Mouse (Mus musculus) megakaryocyte progenitor cell, adult 5-6 weeks (primary cell): ENCODE measurements around the gene Cfap61. TPM values are rescaled to one million over a fixed set of nuclear protein-coding genes. Genes with fewer than 3 reads are reported as not detected.

Source experiments
- ATAC-seq: replicated peaks from 2 replicates; pipeline ENCODE4 v1.8.0; 2016; ENCODE audit warnings: mild to moderate bottlenecking, moderate TSS enrichment, inconsistent platforms; ENCODE audit not compliant: poor library complexity
- total RNA-seq, 2 experiments: library from RNA; stranded (forward) in 1 of 2; stranded (reverse) in 1 of 2; fragments of 157-497, 149-512 nt in 1 of 2; fragments of 200-1000 nt in 1 of 2; gene quantifications; 2 replicates each; pipeline versions ENCODE4 v1.2.3 to v1.2.4; 2015 to 2017

Gene Cfap61
- total RNA-seq, 2 experiments from 2014 or later: 0.04 to 0.10 TPM

DNA sequence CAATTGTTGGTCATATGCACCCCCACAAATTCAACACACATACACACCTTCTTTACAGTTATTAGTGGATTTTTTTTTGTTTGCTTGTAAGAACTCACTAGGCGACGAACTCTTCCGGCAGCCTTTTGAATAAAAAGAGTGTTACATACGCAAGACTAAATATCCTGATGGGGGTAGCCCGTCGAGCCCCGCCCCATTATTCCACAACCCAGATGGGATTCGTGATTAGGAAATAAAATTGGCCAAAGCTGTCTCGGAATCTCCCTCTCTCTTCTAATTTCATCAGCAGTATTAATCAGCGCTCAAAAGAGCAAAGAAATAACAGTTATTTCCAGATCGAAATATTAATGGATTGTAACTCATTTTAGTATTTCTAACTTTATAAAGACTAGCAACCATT is 285.2 kb downstream of the Cfap61 start:
- no peak for ATAC-seq

DNA sequence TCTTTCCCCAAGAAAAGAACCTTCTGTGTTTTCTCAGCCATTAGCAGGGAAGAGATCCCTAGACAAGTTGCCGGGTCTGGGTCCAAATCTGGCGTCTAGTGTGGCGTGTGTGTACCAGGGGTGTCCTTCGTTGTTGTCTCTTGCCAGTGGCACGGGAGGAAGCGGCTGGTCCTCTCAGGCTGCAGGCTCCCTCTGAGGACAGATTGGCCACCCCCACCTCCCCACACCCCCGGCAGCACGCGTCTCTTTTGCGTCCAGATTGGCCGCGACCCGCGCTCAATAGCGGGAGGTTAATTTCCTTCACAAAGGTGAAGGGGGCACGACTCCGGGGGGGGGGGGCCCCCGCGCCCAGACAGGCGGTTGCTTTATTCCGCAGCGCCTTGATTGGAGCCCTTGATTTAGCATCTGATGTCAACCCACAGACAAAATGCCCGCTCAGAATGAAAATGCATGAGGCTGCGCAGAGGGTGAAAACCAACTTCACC is 286.0 kb downstream of the Cfap61 start:
- ATAC-seq: no peak

DNA sequence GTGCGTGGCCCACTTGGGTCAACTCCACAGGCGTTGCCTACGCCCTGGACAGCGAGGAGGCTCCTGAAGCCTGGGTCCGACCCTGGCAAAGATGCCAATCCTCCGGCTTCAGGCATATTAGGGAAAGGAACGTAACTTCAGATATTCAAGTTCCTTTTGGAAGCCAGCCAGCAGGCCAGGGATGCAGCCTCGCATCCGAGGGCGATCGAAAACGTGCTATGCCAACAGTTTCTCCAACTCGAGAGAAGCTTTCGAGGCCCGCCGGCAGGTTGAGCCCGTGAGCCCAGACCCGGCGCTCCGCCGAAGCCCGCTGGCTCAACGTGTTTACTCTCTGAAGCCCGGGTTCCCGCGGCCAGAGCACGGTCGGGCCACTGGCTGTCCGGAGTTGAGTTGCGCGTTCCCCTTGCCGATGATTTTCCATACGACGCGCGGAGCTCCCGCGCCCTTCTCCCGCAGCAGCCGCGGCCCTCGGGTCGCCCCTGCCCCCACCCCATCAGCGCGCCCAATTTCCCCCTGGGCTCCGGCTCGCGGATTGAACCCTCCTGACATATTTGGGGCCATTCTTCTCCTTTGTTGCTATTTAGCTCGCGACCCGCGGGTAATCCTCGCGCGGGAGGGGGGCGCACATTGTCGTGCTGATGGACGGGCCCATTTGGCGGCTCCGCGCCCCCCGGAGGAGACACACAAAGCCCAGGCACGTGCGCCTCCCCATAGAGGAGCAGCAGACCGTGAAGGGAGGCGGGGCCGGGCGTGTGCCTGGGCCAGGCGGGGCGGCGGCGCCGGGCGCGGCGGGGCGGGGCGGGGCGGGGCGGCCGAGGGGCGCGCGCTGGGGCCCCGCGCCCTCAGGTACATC is 286.7 kb downstream of the Cfap61 start, which contains the start of gene Insm1:
TSS of gene Insm1 (plus strand) at position 846 of the 853 bp plus-strand sequence.
- ATAC-seq: peak; percentile 27; the same call in 1 of the 2 replicates

DNA sequence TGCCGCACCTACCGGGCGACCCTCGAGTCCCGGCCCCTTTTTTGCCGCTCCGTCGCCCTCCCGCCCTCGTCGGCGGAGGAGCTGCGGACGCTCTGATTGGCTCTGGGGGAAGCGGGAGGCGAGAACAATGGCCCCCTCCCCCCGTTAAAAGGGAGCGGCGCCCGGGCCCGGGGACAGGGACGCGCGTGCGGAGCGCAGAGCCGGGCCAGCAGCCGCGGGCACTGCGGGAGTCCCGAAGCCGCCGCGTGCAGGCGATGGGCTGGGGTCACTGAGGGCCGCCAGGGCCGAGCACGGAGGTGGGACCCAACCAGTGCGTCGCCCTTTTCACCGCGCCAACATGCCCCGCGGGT is 287.3 kb downstream of the Cfap61 start:
- no peak for ATAC-seq

DNA sequence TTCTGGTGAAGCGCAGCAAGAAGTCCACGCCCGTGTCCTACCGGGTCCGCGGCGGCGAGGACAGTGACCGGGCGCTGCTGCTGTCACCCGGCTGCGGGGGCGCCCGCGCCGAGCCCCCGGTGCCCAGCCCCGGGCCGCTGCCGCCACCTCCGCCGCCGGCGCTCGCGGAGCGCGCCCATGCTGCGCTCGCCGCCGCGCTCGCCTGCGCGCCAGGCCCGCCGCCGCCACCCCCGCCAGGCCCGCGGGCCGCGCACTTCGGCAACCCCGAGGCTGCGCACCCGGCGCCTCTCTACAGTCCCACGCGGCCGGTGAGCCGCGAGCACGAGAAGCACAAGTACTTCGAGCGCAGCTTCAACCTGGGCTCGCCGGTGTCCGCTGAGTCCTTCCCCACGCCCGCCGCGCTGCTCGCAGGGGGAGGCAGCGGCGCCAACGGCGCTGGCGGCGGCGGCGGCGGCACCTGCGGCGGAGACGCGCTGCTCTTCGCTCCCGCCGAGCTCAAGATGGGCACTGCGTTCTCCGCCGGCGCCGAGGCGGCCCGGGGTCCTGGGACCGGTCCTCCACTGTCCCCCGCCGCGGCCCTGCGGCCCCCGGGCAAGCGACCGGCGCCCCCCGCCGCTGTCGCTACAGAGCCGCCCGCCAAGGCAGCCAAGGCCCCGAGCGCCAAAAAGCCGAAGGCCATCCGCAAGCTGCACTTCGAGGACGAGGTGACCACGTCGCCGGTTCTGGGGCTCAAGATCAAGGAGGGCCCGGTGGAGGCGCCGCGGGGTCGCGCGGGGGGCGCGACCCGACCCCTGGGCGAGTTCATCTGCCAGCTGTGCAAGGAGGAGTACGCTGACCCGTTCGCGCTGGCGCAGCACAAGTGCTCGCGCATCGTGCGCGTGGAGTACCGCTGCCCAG is 287.9 kb downstream of the Cfap61 start:
- ATAC-seq: no peak

DNA sequence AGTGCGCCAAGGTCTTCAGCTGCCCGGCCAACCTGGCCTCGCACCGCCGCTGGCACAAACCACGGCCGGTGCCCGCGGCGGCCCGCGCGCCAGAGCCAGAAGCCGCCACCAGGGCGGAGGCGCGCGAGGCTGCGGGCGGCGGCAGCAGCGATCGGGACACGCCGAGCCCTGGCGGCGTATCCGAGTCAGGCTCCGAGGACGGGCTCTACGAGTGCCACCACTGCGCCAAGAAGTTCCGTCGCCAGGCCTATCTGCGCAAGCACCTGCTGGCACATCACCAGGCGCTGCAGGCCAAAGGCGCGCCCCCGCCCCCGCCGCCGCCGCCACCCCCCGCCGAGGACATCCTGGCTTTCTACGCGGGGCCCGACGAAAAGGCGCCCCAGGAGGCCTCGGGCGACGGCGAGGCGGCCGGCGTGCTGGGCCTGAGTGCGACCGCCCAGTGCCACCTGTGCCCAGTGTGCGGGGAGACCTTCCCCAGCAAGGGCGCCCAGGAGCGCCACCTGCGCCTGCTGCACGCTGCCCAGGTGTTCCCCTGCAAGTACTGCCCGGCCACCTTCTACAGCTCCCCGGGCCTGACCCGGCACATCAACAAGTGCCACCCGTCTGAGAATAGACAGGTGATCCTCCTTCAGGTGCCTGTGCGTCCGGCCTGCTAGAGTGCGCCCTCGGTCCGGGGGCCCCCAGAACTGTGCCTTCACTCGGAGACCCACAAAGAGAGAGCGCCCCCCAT is 288.8 kb downstream of the Cfap61 start:
- peak; percentile 42; the same call in 1 of the 2 replicates for ATAC-seq

DNA sequence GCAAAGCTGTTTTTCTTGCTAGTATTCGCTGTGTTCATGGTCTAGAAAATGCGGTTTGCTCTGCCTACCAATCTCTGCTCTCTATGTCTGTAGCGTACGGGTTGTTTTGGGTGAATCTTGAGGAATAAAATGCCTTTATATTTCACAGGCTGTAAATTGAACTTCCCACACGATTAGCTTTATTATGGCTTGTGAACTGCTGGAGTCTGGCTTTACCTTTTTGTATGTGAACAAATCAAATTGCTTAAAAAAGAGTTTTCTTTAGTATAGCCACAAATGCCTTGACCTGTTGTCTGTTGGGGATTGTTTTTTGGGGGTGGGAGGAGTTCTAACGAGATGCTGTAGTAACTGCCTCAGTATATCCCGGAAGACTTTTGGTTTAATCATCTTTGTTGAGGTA is 289.6 kb downstream of the Cfap61 start:
- no peak for ATAC-seq

DNA sequence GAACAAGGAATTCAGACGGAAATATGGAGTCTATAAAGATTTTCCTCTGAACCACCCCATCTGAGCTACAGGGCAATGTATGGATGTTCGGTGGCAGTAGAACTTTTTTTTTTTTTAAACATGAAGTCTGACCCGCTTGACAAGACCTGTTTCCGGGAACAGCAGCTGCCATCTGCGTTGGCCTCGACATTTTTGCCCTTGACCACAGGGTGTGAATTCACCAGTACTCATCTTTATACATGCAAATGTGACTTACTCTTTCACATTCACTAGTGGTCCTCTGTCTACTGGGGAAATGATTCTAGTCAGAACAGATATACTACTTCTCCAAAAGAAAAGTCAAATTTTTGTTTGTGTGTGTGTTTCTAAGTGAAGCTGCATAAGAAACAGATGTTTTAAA is 291.2 kb downstream of the Cfap61 start:
- no peak for ATAC-seq

DNA sequence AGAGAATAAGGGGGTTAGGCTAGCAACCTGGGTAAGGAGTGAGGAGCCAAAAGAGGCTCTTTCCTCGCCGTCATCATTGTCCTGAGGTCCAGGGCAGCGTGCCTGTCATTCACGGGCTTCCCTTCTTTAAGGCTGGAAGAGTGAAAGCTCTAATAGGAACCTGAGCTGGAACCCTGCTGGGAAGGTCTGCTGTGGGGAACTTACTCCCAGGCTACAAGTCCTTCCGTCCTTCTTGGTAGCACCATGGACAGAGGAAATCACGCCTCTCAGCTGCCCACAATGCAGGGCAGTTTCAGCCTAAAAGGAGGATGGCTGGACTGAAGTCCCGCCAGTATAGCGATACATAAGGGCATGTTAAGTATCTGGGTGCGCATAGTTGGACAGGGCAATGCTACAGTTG is 291.9 kb downstream of the Cfap61 start:
- ATAC-seq: peak; percentile 62

DNA sequence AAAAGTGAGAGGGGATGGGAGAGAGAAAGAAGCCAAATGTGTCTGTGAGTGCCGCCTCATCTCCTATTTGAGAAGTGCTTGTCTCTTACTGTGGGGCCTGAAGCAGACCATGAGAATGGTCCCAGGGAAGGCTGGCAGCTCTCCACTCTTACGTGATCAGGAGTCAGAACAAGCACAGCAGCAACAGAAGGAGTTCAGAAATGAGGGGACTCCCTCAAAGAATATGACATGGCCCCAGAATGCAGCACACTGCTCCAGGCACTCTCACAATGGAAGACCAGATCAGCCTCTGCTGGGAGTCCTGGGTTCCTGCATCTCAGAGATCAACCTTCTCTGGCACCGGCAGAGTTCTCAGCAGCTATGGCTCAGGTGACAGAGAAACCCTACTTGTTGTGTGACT is 293.1 kb downstream of the Cfap61 start:
- no peak for ATAC-seq

DNA sequence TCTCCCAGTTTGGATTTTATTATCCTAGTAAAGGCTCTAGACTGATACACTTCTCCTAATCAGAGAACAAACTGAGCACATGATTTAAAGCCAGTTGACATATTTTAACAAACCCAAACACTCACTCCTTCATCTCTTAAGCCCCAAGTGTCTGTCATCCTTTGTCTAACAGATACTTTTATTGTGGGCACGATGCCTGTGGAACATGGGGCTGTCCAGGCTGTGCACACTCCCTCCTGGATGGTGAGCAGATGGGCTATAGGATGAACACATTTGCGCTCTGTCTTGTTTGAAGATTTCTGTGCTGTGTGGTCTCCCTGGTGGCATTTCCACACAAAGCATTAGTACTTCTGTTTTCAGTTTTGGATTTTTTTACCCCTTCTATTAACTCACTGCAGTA is 293.9 kb downstream of the Cfap61 start:
- ATAC-seq: no peak

DNA sequence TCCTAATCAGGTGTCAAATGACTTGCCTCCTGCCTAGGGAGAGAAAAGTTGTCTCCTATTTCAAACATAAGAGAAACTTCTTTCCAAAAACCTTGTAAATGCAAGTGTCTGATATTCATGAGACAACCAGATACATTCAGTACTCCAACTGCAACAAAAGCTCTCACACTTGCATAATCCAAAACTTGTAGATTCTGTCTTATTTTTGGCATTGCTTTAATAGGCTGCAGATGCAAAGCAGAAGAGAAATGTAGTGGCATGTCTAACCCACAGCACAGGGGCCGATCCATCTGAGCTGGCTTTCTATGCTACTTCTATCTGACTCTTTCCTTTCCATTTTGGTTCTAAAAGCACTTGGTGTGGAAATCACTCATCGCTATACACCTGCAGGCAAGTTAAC is 296.9 kb downstream of the Cfap61 start:
- no peak for ATAC-seq

DNA sequence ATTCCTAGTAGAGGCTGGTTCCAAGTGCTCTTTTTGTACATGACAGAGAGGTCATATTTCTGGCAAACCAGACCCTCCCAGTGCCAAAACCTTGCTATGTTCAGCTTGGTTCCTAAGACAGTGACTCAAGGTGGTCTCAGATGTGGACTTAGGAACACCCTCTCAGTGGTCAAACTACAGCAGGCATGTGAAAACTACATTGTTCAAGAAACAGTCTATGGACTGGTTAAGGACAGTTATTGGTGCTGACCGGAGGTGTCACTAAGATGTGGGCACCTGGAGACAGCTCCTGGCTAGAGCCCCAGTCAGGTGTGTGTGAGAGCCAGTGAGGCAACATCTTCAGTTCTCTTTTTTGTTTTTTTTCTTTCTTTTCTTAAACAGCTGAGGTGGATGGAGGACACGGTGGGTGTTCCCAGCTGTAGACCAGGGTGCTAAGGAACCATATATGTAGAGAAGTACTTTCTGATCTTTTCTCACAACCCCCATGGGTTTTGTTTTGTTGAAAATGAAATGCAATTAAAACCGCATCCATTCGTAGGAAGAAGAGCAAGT is 304.7 kb downstream of the Cfap61 start:
- ATAC-seq: no peak

DNA sequence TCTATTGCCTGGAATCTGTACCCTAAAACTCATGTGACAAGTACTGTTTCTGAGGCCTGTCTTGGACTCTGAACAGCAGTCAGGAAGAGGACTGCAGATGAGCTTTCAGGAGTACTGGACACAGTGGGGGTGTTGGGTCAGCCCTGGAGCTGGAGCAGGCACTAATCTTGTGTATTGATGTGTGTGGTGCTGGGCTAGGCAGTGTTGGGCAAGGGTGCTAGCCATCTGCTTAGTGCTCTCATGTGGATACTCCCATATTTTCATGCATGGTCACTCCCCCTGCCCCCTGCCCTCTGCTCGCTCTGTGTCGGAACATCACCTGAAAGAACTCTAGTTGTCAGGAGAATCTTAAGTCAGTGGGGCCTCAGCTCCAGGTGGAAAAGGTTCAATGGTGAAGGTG is 309.5 kb downstream of the Cfap61 start:
- no peak for ATAC-seq

DNA sequence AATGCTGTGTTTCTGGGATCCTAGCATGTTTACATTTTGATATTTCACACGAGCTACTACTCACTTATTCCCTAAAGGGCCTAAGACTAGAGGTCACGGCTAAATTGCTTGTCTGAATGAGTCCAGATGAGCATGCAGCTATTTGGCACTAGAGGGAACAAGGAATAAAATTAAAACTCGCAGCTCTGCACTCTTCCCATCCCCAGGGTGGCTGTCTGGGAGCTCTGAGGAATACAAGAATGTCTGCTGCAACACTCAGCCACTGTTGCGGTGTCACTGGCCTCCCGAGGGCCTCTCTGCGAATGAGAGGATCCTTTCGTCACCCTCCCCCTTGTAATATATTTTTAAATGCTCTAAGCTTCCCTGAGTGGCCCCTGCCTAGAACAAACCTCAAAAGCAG is 310.8 kb downstream of the Cfap61 start:
- ATAC-seq: no peak

DNA sequence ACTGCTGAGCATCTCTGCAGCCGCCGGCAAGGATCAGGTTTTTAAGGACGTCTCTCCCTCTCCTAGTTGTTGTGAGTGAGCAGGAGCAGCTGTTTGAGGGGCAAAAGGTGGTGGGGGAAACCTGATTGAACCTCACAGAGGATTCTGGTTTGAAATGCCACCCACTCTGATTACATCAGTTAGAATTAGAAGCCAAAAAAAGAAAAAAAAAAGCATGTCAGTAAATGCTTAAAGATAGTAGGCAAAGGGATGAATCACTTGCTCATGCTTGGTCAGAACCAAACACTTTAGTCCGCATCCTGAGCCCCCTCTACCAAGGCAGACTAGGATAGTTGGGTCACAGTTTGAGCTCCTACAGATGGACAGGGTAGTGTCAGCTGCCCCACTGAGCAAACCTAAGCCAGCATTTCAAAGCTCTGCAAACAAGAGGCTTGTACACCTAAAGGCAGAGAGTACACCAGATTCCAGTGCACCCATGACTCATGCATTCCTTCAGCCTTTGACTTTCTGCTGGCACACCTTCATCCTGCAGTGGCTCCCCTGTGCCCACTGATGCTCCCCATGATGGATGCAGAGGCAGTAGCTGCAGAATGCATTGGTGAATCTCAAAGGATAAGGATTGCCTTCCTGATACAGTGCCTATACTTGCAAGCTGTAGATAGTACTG is 312.0 kb downstream of the Cfap61 start:
- ATAC-seq: no peak

DNA sequence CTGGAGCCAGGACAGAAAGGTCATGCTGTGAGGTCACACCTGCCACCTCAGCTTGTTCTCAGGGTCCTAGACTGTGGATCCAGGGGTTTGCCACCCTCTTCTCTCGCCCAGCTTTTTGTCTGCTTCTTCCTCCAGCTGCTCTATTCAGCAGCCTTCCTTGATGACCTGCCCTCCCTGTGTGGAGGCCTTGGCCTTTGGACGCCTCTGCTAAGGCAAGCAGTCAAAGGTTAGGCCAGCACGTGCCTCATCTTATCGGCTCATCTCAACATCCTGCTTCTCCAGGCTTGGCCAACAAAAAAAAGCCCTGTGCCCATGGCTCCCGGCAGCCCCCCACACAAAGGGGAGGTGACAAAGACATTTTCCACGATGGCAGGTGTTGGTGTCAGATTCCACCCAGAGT is 313.0 kb downstream of the Cfap61 start:
- ATAC-seq: no peak

DNA sequence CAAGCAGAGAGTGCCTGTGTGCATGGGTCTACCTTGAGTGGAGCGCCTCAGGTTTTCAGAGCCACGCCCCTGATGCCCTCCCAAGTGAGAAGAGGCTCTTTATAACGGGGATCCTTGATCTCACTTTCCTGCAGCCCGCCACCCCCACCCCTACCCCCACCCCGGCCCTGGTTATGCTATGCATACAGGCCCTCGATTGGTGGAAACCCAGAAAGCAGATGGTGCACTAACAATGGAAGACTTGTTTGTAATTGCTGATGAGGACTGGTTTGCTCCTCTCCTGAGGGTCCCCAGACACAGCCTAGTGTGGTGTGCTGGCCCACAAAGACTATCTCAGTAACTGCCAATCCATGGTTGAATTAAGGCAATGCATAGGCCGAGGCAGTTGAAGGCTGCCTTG is 314.4 kb downstream of the Cfap61 start:
- ATAC-seq: no peak

DNA sequence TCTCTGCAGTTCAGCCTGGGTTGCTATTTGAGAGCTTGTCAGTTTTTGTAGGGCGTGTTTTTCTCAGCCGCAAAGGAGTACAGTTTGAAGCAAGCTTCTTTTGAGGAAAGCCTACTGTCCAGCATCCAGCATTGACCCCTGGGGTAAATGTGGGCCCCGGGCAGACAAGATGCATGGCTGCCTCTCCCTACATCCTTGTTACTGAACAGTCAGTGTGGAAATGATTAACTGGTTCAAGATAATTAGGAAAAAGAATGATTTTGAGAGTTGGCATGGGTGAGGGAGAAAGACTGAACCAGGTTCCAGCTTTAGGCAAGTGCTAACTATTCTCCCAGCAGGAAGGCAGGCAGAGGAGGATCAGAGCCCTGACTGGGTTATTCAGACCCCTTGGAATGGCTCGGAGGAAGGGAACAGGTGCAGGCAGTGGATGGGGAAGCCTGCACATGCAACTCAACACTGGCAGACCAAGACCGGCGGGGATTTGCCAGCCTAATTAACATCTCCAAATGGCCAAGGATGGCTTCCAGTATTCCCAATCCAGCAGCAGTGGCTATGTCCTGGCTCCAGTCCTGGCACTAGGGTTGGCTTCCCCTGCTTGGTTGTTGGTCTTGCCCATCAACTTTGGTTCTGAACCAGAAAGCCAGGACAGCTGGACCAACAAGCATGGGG is 315.8 kb downstream of the Cfap61 start:
- ATAC-seq: no peak

DNA sequence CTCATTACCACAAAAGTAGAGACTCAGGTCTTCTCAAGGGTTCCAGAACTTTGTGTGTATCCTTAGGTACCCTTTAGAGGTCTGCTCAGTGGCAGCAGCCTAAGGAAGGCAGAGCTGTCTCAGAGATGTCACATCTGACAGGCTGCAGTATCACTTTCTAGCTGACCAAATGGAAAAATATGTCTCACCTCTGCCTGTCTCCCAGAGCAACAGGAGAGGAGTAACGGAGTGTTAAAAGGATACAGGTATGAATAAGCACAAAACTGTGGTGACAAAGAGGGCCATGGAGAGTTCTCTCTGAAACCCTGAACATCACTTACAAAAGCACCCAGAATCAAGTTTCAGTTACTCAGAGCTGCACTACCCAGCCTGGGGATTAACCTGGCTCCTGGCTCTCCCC is 319.8 kb downstream of the Cfap61 start:
- ATAC-seq: no peak
